Mouse (Mus musculus): ENCODE results near the gene Bicra. TPM values are rescaled to one million over a fixed set of nuclear protein-coding genes. Genes with fewer than 3 reads are reported as not detected.

Gene Bicra
- total RNA-seq, 2 experiments from 2014 or later, result 4.5 to 6.6 TPM

Other genes starting within 250 kb of the Bicra start
- gene Obox6, start 208.2 kb downstream of the Bicra start, total RNA-seq (2021), result not detected
- gene Crx, start 168.0 kb downstream of the Bicra start, total RNA-seq (2021), result not detected
- not detected for gene Crxos, start 165.3 kb downstream of the Bicra start, total RNA-seq (2021)
- gene Selenow, start 125.5 kb downstream of the Bicra start, total RNA-seq (2021), result 1,000 to 10,000 TPM; 1,487 to 1,586 TPM
- gene Nop53, start 101.8 kb downstream of the Bicra start, total RNA-seq (2021), result 10 to 100 TPM; 81.3 to 97.1 TPM
- gene Ehd2, start 80.4 kb downstream of the Bicra start, total RNA-seq (2021), result 10 to 100 TPM; 40.8 to 47.9 TPM
- gene Zfp541, start 13.9 kb upstream of the Bicra start, total RNA-seq (2021), result not detected
- 100 to 1,000 TPM in 1 of 2 experiments, 10 to 100 TPM in 1; 92.4 to 109 TPM for gene Napa, start 50.5 kb upstream of the Bicra start, total RNA-seq (2021)
- 10 to 100 TPM; 10.8 to 11.3 TPM for gene Kptn, start 72.0 kb upstream of the Bicra start, total RNA-seq (2021)
- under 1 TPM; 0.12 to 0.13 TPM for gene Slc8a2, start 81.9 kb upstream of the Bicra start, total RNA-seq (2021)
- gene Meis3, start 127.2 kb upstream of the Bicra start, total RNA-seq (2021), result 1 to 10 TPM; 1.5 to 2.1 TPM
- 1 to 10 TPM; 3.1 to 4.5 TPM for gene Dhx34, start 174.1 kb upstream of the Bicra start, total RNA-seq (2021)
- gene C5ar2, start 196.2 kb upstream of the Bicra start, total RNA-seq (2021), result under 1 TPM; 0.20 TPM
- gene C5ar1, start 211.6 kb upstream of the Bicra start, total RNA-seq (2021), result 1 to 10 TPM; 1.7 to 1.8 TPM
- gene Inafm1, start 225.7 kb upstream of the Bicra start, total RNA-seq (2021), result 10 to 100 TPM; 12.2 to 15.1 TPM
- gene Ccdc9, start 238.9 kb upstream of the Bicra start, total RNA-seq (2021), result 10 to 100 TPM; 40.7 to 44.6 TPM

All from gastrocnemius, postnatal 36 days (tissue).